Mouse (Mus musculus) forebrain, postnatal 0 days (tissue): Measurements from ENCODE around the gene Jakmip3. TPM values are rescaled to one million over a fixed set of nuclear protein-coding genes. Genes with fewer than 3 reads are reported as not detected.

ENCODE experiments used
- ATAC-seq: fragments of 200-750 bp; cut with Nextera tagmentation; 2 replicates; pipeline ENCODE4 v1.8.0; 2017; ENCODE audit warnings: mild to moderate bottlenecking, moderate library complexity
- DNase-seq: peaks from one replicate; pipeline ENCODE4 v3.0.0-alpha.2; 2015
- H3K27ac ChIP-seq: fragments of 300-500 bp; sonication (generic); 2 replicates; pipeline ENCODE4 v1.5.1; 2014; ENCODE audit warnings: low read depth, mild to moderate bottlenecking, antibody characterized with exemption, low read length, moderate library complexity, mixed read lengths
- H3K27me3 ChIP-seq: fragments of 300-500 bp; sonication (generic); 2 replicates; pipeline ENCODE4 v1.6.1; 2014; ENCODE audit warnings: mild to moderate bottlenecking, low read length, mixed read lengths; ENCODE audit not compliant: insufficient read depth
- H3K36me3 ChIP-seq: fragments of 300-500 bp; sonication (generic); 2 replicates; pipeline ENCODE4 v1.6.1; 2014; ENCODE audit warnings: mild to moderate bottlenecking, moderate library complexity; ENCODE audit not compliant: insufficient read depth
- H3K4me1 ChIP-seq: fragments of 300-500 bp; sonication (generic); 2 replicates; pipeline ENCODE4 v1.6.1; 2014; ENCODE audit warnings: antibody characterized with exemption; ENCODE audit not compliant: insufficient read depth
- H3K4me2 ChIP-seq: fragments of 300-500 bp; sonication (generic); 2 replicates; pipeline ENCODE4 v1.6.1; 2014; ENCODE audit warnings: low read depth, mild to moderate bottlenecking, moderate library complexity
- H3K4me3 ChIP-seq: fragments of 300-500 bp; sonication (generic); 2 replicates; pipeline ENCODE4 v1.5.1; 2014; ENCODE audit warnings: low read depth, low read length, mixed read lengths
- H3K9ac ChIP-seq: fragments of 300-500 bp; sonication (generic); 2 replicates; pipeline ENCODE4 v1.6.1; 2014; ENCODE audit warnings: mild to moderate bottlenecking
- H3K9me3 ChIP-seq: fragments of 300-500 bp; sonication (generic); 2 replicates; pipeline ENCODE4 v1.6.1; 2016; ENCODE audit warnings: low read length
- CTCF ChIP-seq: sonication (generic); IDR thresholded peaks from 2 replicates; pipeline ENCODE4 v1.5.1; 2016; ENCODE audit warnings: antibody characterized with exemption, control low read depth, low read depth
- WGBS: fragments of 180-500 bp; shearing (Covaris S2); extraction: QIAGEN DNeasy Blood & Tissue Kit; methylation state at CpG from one replicate; pipeline ENCODE4 v1.1.7; 2014; 5-methylcytosine and 5-hydroxymethylcytosine counted together
- polyA plus RNA-seq: library from polyadenylated mRNA; unstranded; fragments of >200 nt; fragmentation: Nextera tagmentation; extraction: Ambion mirVana; gene quantifications from 2 replicates; pipeline ENCODE4 v1.2.1, GENCODE M21; 2015
- total RNA-seq: library from RNA; depleted of rRNA; stranded (reverse); fragments of >200 nt; gene quantifications from 2 replicates; pipeline ENCODE4 v1.2.3, GENCODE M21; 2014

Jakmip3 gene
- total and polyA plus RNA-seq, 2 experiments from 2014 or later: 5.7 to 13.9 TPM

DNA sequence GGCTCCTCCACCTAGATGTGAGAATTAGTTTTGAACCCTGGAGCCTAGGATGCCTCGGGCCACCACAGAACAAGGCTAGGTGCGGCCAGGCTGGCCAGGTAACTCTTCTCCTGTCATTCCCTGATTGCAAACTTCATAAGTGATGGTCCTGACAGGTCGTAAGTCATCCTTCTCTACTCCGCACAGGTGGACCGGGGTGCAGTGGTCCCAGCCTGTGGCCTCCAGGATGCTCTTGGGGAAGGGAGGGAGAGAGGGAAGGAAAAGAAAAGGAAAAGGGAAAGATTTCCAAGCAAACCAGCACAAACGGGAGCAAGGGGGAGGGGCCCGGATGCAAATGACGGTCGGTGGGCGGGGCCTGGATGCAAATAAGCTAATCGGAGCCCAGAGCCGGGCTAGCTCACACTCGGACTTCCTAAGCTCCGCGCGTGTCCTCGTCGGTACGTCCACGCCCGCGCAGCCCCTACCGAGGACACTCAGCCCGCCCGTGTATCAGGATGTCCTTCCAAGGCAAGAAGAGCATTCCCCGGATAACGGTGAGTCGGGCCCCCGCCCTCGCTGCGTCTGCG lies 145.2 kb downstream of the Jakmip3 start, which contains the start of gene Dpysl4:
TSS of gene Dpysl4 (plus strand) at position 373 of the 566 bp plus-strand sequence.
- 8% methylated on average over 32 of the region's 32 CpGs for WGBS
- peaks cover 14% of the 10 kb centered on the region for H3K4me1 ChIP-seq
- peak; percentile 77 for ATAC-seq

DNA sequence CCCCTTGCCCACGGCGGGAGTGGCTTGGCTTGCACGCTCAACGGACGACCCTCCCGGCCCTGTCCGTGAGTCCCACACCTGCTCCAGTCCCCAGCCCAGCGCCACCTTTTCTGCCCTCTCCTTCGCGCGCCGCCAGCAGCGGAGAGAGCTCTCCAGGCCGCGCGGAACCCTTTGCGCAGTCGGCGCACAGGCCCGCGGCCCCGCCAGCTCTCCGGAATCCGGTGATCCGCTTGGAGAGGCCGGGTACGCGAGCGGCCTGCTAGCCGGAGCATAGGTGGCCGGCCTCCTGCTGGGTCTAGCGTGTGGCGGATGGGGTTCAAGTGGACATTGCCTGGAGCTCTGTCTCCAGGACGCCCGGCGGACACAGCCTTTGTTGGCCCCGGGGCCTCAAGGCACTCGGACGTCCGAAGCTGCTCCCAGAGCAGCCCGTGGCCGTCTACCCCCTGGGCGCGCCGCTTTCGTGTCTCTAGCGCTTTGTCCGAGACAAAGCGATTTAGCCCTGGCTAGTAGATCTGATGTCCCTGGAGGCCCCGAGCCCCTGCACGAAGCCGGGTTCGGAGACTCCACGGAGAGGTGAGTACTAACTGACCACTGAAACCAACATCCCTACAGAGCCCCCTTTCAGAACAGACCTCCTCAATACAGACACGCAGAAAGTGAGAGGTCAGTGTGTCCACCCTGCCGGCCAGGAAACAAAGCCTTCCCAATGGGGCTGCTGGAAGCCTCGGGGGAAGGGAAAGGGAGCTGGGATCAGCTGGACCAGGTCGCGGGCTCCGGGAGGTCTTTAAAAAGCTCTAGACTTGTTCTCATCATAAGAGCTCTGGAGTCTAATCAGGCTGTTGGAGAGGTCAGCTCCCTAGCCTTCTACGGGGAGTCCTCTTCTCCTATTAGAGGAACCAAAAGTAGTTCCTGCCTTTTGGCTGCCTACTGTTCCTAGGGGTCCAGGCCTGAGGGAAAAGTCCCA lies 145.9 kb downstream of the Jakmip3 start:
- Histone ChIP-seq H3K4me1 (peaks cover 14% of the 10 kb centered on the region), H3K36me3 (peaks cover 18% of the 10 kb centered on the region), H3K9ac (peak overlapping the region; percentile 84), H3K27me3 (no peaks in the 10 kb centered on the region), H3K4me3 (peak overlapping the region; percentile 75), H3K9me3 (no peaks in the 10 kb centered on the region), H3K4me2 (peak overlapping the region; percentile 58), H3K27ac (peak overlapping the region; percentile 79)
- DNase-seq (peak; percentile 41), ATAC-seq (peak; percentile 74)
- no peak for TF ChIP-seq CTCF
- 2% methylated on average over 61 of the region's 61 CpGs for WGBS

More for the DNA sequence above, 145.2 kb downstream of the Jakmip3 start, which contains the start of gene Dpysl4:
- Histone ChIP-seq H3K4me3 (peak within 1 kb of the TSS; percentile 75), H3K4me2 (peak within 1 kb of the TSS; percentile 58), H3K9ac (peak within 1 kb of the TSS; percentile 84), H3K9me3 (no peaks in the 10 kb centered on the region), H3K27me3 (no peaks in the 10 kb centered on the region), H3K36me3 (peaks cover 12% of the 10 kb centered on the region), H3K27ac (peak within 1 kb of the TSS; percentile 79)
- peak; percentile 87 for DNase-seq
- TF ChIP-seq CTCF: no peak

- no peak overlapping the region for H3K4me3 ChIP-seq
- H3K36me3 ChIP-seq: peaks cover 30% of the 10 kb centered on the region
- no peak for TF ChIP-seq CTCF
- no peak overlapping the region for H3K27ac ChIP-seq
- peak; percentile 69 for DNase-seq
- H3K9ac ChIP-seq: 0 out of 2 replicates have a peak overlapping the region, but pooled peaks have one; percentile 84
- H3K4me1 ChIP-seq: peaks cover 14% of the 10 kb centered on the region
- WGBS: 11% methylated on average over 2 of the region's 2 CpGs
- H3K27me3 ChIP-seq: no peaks in the 10 kb centered on the region
- H3K9me3 ChIP-seq: no peaks in the 10 kb centered on the region
- ATAC-seq: peak; percentile 67
- peak overlapping the region; percentile 58 for H3K4me2 ChIP-seq
Observed at GRCm38 (mm10) chr7:139087801-139088200, 147.3 kb downstream of the Jakmip3 start.

GRCm38 (mm10) chr7:139089892-139090874 lies 149.7 kb downstream of the Jakmip3 start:
- TF ChIP-seq CTCF: peak; percentile 28; the same call in 1 of the 2 replicates
- no peak overlapping the region for H3K27ac ChIP-seq
- ATAC-seq (no peak), DNase-seq (peak; percentile 72)
- no peak overlapping the region for H3K4me2 ChIP-seq
- no peaks in the 10 kb centered on the region for H3K9me3 ChIP-seq
- H3K4me1 ChIP-seq: peaks cover 14% of the 10 kb centered on the region
- peaks cover 47% of the 10 kb centered on the region for H3K36me3 ChIP-seq
- H3K4me3 ChIP-seq: no peak overlapping the region
- no peaks in the 10 kb centered on the region for H3K27me3 ChIP-seq
- WGBS: 66% methylated on average over 12 of the region's 12 CpGs
- H3K9ac ChIP-seq: no peak overlapping the region

- no peak for TF ChIP-seq CTCF
- 88% methylated on average over 9 of the region's 9 CpGs for WGBS
- Histone ChIP-seq H3K4me3 (no peak overlapping the region), H3K27me3 (no peaks in the 10 kb centered on the region), H3K9me3 (no peaks in the 10 kb centered on the region), H3K4me1 (peaks cover 14% of the 10 kb centered on the region), H3K9ac (no peak overlapping the region), H3K36me3 (peaks cover 56% of the 10 kb centered on the region), H3K4me2 (no peak overlapping the region), H3K27ac (no peak overlapping the region)
- DNase-seq (no peak), ATAC-seq (no peak)
Observed at GRCm38 (mm10) chr7:139091681-139092080, 151.2 kb downstream of the Jakmip3 start.

- Histone ChIP-seq H3K4me1 (peaks cover 4% of the 10 kb centered on the region), H3K9ac (no peak overlapping the region), H3K27me3 (no peaks in the 10 kb centered on the region), H3K4me2 (no peak overlapping the region), H3K9me3 (no peaks in the 10 kb centered on the region), H3K36me3 (peaks cover 58% of the 10 kb centered on the region), H3K27ac (no peak overlapping the region), H3K4me3 (no peak overlapping the region)
- 96% methylated on average over 5 of the region's 5 CpGs for WGBS
- no peak for ATAC-seq
- DNase-seq: no peak
- no peak for TF ChIP-seq CTCF
Observed at GRCm38 (mm10) chr7:139092676-139093075, 152.1 kb downstream of the Jakmip3 start.
